ENCODE assay signal across 9 mouse cellular contexts in genomic region chr9:21601722-21602399, GRCm38 (mm10). TPM values are rescaled to one million over a fixed set of nuclear protein-coding genes. Genes with fewer than 3 reads are reported as not detected.
DNase-seq lines count a peak whose midpoint lies in the region; ATAC-seq and TF ChIP-seq lines count a peak whose summit lies in the region.
"Had no signal": no experiment of that assay in that cellular context is flagged by ENCODE, and none has a peak within 500 bp of the region (broad histone marks: within the 10 kb centered on the region; RNA-seq: fewer than 3 reads in every experiment).

No protein-coding gene starts in this region.

- no peak overlapping the region for H3K4me2 ChIP-seq in forebrain, embryonic 11.5 days (ENCODE audit: low read depth, low read length, severe bottlenecking)
- H3K4me2 ChIP-seq in hindbrain, embryonic 11.5 days (replicated peaks; ENCODE audit: low read depth, low read length), result no peak overlapping the region
- H3K4me2 ChIP-seq: limb, embryonic 15.5 days had no signal

- H3K27me3 ChIP-seq in forebrain, embryonic 11.5 days (ENCODE audit: control insufficient read depth, insufficient read depth, low read length), result no peaks in the 10 kb centered on the region
- no peaks in the 10 kb centered on the region for H3K27me3 ChIP-seq in hindbrain, embryonic 11.5 days (ENCODE audit: control insufficient read depth, insufficient read depth, low read length)
- H3K27me3 ChIP-seq: limb, embryonic 15.5 days had no signal

- H3K9ac ChIP-seq in forebrain, embryonic 11.5 days (ENCODE audit: low read length), result no peak overlapping the region
- no peak overlapping the region for H3K9ac ChIP-seq in hindbrain, embryonic 11.5 days (ENCODE audit: low read depth, low read length)
- H3K9ac ChIP-seq: limb, embryonic 15.5 days had no signal

- 47% methylated on average over 10 of the region's 10 CpGs for WGBS in forebrain, embryonic 11.5 days
- WGBS in hindbrain, embryonic 11.5 days, result 50% methylated on average over 10 of the region's 10 CpGs

- no peaks in the 10 kb centered on the region for H3K36me3 ChIP-seq in forebrain, embryonic 11.5 days (ENCODE audit: control insufficient read depth, insufficient read depth, low read length)
- no peaks in the 10 kb centered on the region for H3K36me3 ChIP-seq in hindbrain, embryonic 11.5 days (ENCODE audit: control insufficient read depth, insufficient read depth, low read length)
- H3K36me3 ChIP-seq: limb, embryonic 15.5 days had no signal

- H3K27ac ChIP-seq in forebrain, embryonic 11.5 days (ENCODE audit: low read depth, low read length), result no peak overlapping the region
- H3K27ac ChIP-seq in hindbrain, embryonic 11.5 days (ENCODE audit: low read depth, low read length), result no peak overlapping the region
- H3K27ac ChIP-seq: limb, embryonic 15.5 days had no signal

- H3K4me1 ChIP-seq in forebrain, embryonic 11.5 days (replicated peaks; ENCODE audit: control insufficient read depth, insufficient read depth, low read length), result no peaks in the 10 kb centered on the region
- no peaks in the 10 kb centered on the region for H3K4me1 ChIP-seq in hindbrain, embryonic 11.5 days (replicated peaks; ENCODE audit: control insufficient read depth, insufficient read depth, low read length)
- H3K4me1 ChIP-seq: limb, embryonic 15.5 days had no signal

- no peak for ATAC-seq in forebrain, embryonic 11.5 days (replicated peaks; ENCODE audit: low FRiP score)
- ATAC-seq in hindbrain, embryonic 11.5 days (ENCODE audit: low FRiP score), result peak; percentile 78

- TF ChIP-seq CTCF in brain, embryonic 14.5 days (IDR thresholded peaks at IDR 0.05; ENCODE audit: borderline replicate concordance, extremely low read depth, insufficient read depth, insufficient read length), result peak; percentile 84

- DNase-seq in MEL-GATA-1-ER (ENCODE audit: extremely low read depth, low read depth), result peak; percentile 66
- peak; percentile 87 for DNase-seq in brain, embryonic 14.5 days (ENCODE audit: low read depth)
- peak; percentile 79 for DNase-seq in forebrain, embryonic 11.5 days (ENCODE audit: low spot score)
- peak; percentile 88 for DNase-seq in hindbrain, embryonic 11.5 days (ENCODE audit: low spot score)
- DNase-seq in layer of hippocampus, adult 9-10 months (ENCODE audit: low spot score), result peak; percentile 41
- DNase-seq in lung, postnatal 10 days, result peak; percentile 78
- peak; percentile 90 for DNase-seq in retina, embryonic 14.5 days (ENCODE audit: low spot score)
- DNase-seq in urinary bladder, postnatal 25 days (ENCODE audit: low spot score), result peak; percentile 60

- no peak overlapping the region for H3K4me3 ChIP-seq in forebrain, embryonic 11.5 days (ENCODE audit: low read depth, low read length)
- H3K4me3 ChIP-seq in hindbrain, embryonic 11.5 days (ENCODE audit: low read depth, low read length), result no peak overlapping the region
- H3K4me3 ChIP-seq: limb, embryonic 15.5 days had no signal

- no peak for TF ChIP-seq POLR2A in brain, embryonic 14.5 days (IDR thresholded peaks at IDR 0.05; ENCODE audit: borderline replicate concordance, extremely low read depth, insufficient read depth, insufficient read length, poor library complexity, severe bottlenecking)

- H3K9me3 ChIP-seq in forebrain, embryonic 11.5 days (ENCODE audit: control insufficient read depth, low read length), result no peaks in the 10 kb centered on the region
- no peaks in the 10 kb centered on the region for H3K9me3 ChIP-seq in hindbrain, embryonic 11.5 days (ENCODE audit: control insufficient read depth, low read length)
- H3K9me3 ChIP-seq: limb, embryonic 15.5 days had no signal

RNA-seq across cellular contexts. Expression of gene Yipf2, which starts 9.2 kb away (rescaled TPM):
- 17.5 and 26.8 TPM in 2 replicates for polyA plus RNA-seq in brain, embryonic 14.5 days (2012; rRNA removed)
- polyA plus RNA-seq in forebrain, embryonic 11.5 days (2014; fragmentation: Nextera tagmentation; extraction: Ambion mirVana), result 15.5 and 16.0 TPM in 2 replicates
- polyA plus RNA-seq in hindbrain, embryonic 11.5 days (2014; fragmentation: Nextera tagmentation; extraction: Ambion mirVana), result 16.0 and 16.9 TPM in 2 replicates

RNA-seq across cellular contexts. Expression of gene Timm29, which starts 9.3 kb away (rescaled TPM):
- 78.1 and 80.7 TPM in 2 replicates for polyA plus RNA-seq in brain, embryonic 14.5 days (2012; rRNA removed)
- 51.0 and 57.5 TPM in 2 replicates for polyA plus RNA-seq in forebrain, embryonic 11.5 days (2014; fragmentation: Nextera tagmentation; extraction: Ambion mirVana)
- polyA plus RNA-seq in hindbrain, embryonic 11.5 days (2014; fragmentation: Nextera tagmentation; extraction: Ambion mirVana), result 53.9 and 61.7 TPM in 2 replicates

RNA-seq across cellular contexts. Expression of gene Smarca4, which starts 14.1 kb away (rescaled TPM):
- polyA plus RNA-seq in brain, embryonic 14.5 days (2012; rRNA removed), result 198 and 241 TPM in 2 replicates
- polyA plus RNA-seq in forebrain, embryonic 11.5 days (2014; fragmentation: Nextera tagmentation; extraction: Ambion mirVana), result 191 and 197 TPM in 2 replicates
- 142 and 146 TPM in 2 replicates for polyA plus RNA-seq in hindbrain, embryonic 11.5 days (2014; fragmentation: Nextera tagmentation; extraction: Ambion mirVana)

RNA-seq across cellular contexts. Expression of gene Carm1, which starts 55.2 kb away (rescaled TPM):
- polyA plus RNA-seq in brain, embryonic 14.5 days (2012; rRNA removed), result 119 and 135 TPM in 2 replicates
- polyA plus RNA-seq in forebrain, embryonic 11.5 days (2014; fragmentation: Nextera tagmentation; extraction: Ambion mirVana), result 78.0 and 93.0 TPM in 2 replicates
- polyA plus RNA-seq in hindbrain, embryonic 11.5 days (2014; fragmentation: Nextera tagmentation; extraction: Ambion mirVana), result 50.1 and 59.7 TPM in 2 replicates
